Mouse (Mus musculus) embryonic facial prominence, embryonic 15.5 days (tissue): ENCODE measurements around the gene Magi1. TPM values are rescaled to one million over a fixed set of nuclear protein-coding genes. Genes with fewer than 3 reads are reported as not detected.

ENCODE experiments used
- ATAC-seq: fragments of 200-750 bp; cut with Nextera tagmentation; 2 replicates; pipeline ENCODE4 v1.8.0; 2017; ENCODE audit warnings: low read depth, moderate TSS enrichment; ENCODE audit not compliant: insufficient number of reproducible peaks, low FRiP score, low TSS enrichment
- H3K27ac ChIP-seq: fragments of 300-500 bp; sonication (generic); replicated peaks from 2 replicates; pipeline ENCODE4 v1.5.1; 2015; ENCODE audit warnings: mild to moderate bottlenecking, inconsistent platforms
- H3K27me3 ChIP-seq: fragments of 300-500 bp; sonication (generic); 2 replicates; pipeline ENCODE4 v1.6.1; 2015; ENCODE audit warnings: inconsistent platforms
- H3K36me3 ChIP-seq: fragments of 300-500 bp; sonication (generic); 2 replicates; pipeline ENCODE4 v1.6.1; 2015; ENCODE audit warnings: mild to moderate bottlenecking, inconsistent platforms
- H3K4me1 ChIP-seq: fragments of 300-500 bp; sonication (generic); 2 replicates; pipeline ENCODE4 v1.6.1; 2015; ENCODE audit warnings: inconsistent platforms
- H3K4me2 ChIP-seq: fragments of 300-500 bp; sonication (generic); replicated peaks from 2 replicates; pipeline ENCODE4 v1.6.1; 2015; ENCODE audit warnings: mild to moderate bottlenecking, inconsistent platforms
- H3K4me3 ChIP-seq: fragments of 300-500 bp; sonication (generic); replicated peaks from 2 replicates; pipeline ENCODE4 v1.5.1; 2015; ENCODE audit warnings: mild to moderate bottlenecking, inconsistent platforms
- H3K9ac ChIP-seq: fragments of 300-500 bp; sonication (generic); 2 replicates; pipeline ENCODE4 v1.6.1; 2015; ENCODE audit warnings: inconsistent platforms
- H3K9me3 ChIP-seq: fragments of 300-500 bp; sonication (generic); replicated peaks from 2 replicates; pipeline ENCODE4 v1.6.1; 2016; ENCODE audit warnings: inconsistent platforms
- WGBS: fragments of 180-500 bp; shearing (Covaris S2); methylation state at CpG from one replicate; pipeline ENCODE4 v1.1.7; 2015; 5-methylcytosine and 5-hydroxymethylcytosine counted together
- polyA plus RNA-seq: library from polyadenylated mRNA; unstranded; fragments of >200 nt; fragmentation: Nextera tagmentation; extraction: Ambion mirVana; gene quantifications from 2 replicates; pipeline ENCODE4 v1.2.1, GENCODE M21; 2015

The Magi1 gene
- polyA plus RNA-seq, 1 experiment from 2014 or later = 8.3 TPM

GRCm38 (mm10) chr6:93946612-93947011 lies 337.1 kb downstream of the Magi1 start:
- no peak for ATAC-seq
- no peak overlapping the region for H3K9ac ChIP-seq
- H3K9me3 ChIP-seq = no peaks in the 10 kb centered on the region
- no peak overlapping the region for H3K4me2 ChIP-seq
- no peaks in the 10 kb centered on the region for H3K27me3 ChIP-seq
- no peaks in the 10 kb centered on the region for H3K36me3 ChIP-seq
- no peak overlapping the region for H3K4me3 ChIP-seq
- H3K4me1 ChIP-seq = no peaks in the 10 kb centered on the region
- WGBS = 77% methylated on average over 2 of the region's 2 CpGs
- H3K27ac ChIP-seq = no peak overlapping the region

DNA sequence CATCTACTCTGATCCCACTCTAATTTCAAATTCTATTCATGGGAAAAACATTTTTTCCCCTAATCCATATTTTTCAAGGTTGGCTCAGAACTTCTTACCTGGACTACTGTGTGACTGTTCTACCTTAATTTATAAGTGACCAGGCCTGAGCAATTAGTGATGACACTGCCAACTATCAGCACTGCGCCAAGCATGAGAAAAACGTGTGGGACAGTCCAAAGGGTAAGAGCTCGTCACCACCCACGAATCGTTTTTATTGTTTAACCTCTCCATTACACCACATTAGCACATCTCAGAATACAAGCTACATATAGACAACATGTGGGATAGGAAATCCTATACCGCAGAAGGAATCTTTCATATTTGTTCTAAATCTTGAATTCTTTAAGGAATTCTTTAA lies 347.4 kb downstream of the Magi1 start:
- H3K4me3 ChIP-seq = no peak overlapping the region
- no peaks in the 10 kb centered on the region for H3K27me3 ChIP-seq
- H3K4me1 ChIP-seq = no peaks in the 10 kb centered on the region
- no peak overlapping the region for H3K9ac ChIP-seq
- no peak overlapping the region for H3K4me2 ChIP-seq
- no peaks in the 10 kb centered on the region for H3K36me3 ChIP-seq
- no peak overlapping the region for H3K27ac ChIP-seq
- no peak for ATAC-seq
- WGBS = 69% methylated on average over 6 of the region's 6 CpGs
- H3K9me3 ChIP-seq = no peaks in the 10 kb centered on the region

GRCm38 (mm10) chr6:93935793-93936192 lies 347.9 kb downstream of the Magi1 start:
- 82% methylated on average over 4 of the region's 4 CpGs for WGBS
- no peaks in the 10 kb centered on the region for H3K36me3 ChIP-seq
- no peak overlapping the region for H3K9ac ChIP-seq
- H3K27ac ChIP-seq = no peak overlapping the region
- no peak overlapping the region for H3K4me2 ChIP-seq
- H3K4me3 ChIP-seq = no peak overlapping the region
- no peaks in the 10 kb centered on the region for H3K9me3 ChIP-seq
- H3K4me1 ChIP-seq = no peaks in the 10 kb centered on the region
- no peak; the same call in 1 of the 2 replicates for ATAC-seq
- no peaks in the 10 kb centered on the region for H3K27me3 ChIP-seq

GRCm38 (mm10) chr6:93934700-93935099 lies 349.0 kb downstream of the Magi1 start:
- Histone ChIP-seq H3K9me3 (no peaks in the 10 kb centered on the region), H3K36me3 (no peaks in the 10 kb centered on the region), H3K27me3 (no peaks in the 10 kb centered on the region), H3K4me1 (no peaks in the 10 kb centered on the region), H3K9ac (no peak overlapping the region), H3K4me2 (no peak overlapping the region), H3K27ac (no peak overlapping the region), H3K4me3 (no peak overlapping the region)
- 84% methylated on average over 2 of the region's 2 CpGs for WGBS
- no peak for ATAC-seq

DNA sequence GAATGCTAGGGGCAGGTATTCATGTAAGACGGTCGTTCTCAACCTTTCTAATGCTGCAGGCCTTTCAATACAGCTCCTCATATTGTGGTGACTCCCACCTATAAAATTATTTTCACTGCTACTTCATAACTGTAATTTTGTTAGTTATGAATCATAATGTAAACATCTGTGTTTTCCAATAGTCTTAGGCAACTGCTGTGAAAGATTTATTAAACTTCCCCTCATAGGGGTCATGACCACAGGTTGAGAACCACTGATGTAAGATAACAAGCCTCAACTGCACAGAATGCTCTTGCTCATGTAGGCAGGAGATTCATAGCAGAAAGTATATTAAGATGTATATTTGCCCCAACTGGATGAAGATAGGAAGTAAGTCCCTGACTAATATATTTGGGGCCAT lies 359.1 kb downstream of the Magi1 start:
- Histone ChIP-seq H3K36me3 (no peaks in the 10 kb centered on the region), H3K9me3 (no peaks in the 10 kb centered on the region), H3K4me1 (peaks cover 5% of the 10 kb centered on the region; the same call in 1 of the 2 replicates), H3K4me2 (no peak overlapping the region), H3K9ac (no peak overlapping the region), H3K4me3 (no peak overlapping the region), H3K27ac (no peak overlapping the region), H3K27me3 (no peaks in the 10 kb centered on the region)
- 78% methylated on average over 2 of the region's 2 CpGs for WGBS
- ATAC-seq = no peak

DNA sequence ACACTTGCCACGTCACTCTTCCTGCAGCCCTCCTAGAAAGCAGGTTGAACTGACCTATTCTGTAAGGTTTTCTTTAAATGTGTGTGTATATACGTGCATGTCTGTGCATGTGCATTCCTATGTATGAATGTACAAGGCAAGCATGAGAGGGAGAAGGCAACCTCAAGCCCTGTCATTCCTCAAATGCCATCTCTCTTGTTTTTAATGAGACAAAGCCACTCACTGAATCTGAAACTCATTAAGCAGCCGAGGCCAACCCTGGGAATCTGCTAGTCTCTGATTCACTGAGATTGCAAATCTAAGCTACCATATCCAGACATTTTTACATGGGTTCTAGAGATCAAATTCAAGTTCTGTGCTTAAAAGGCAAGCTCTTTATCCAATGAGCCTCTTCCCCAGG lies 359.7 kb downstream of the Magi1 start:
- no peak overlapping the region for H3K9ac ChIP-seq
- no peak overlapping the region for H3K27ac ChIP-seq
- no peaks in the 10 kb centered on the region for H3K9me3 ChIP-seq
- ATAC-seq = no peak
- 38% methylated on average over 3 of the region's 3 CpGs for WGBS
- no peak overlapping the region for H3K4me2 ChIP-seq
- no peaks in the 10 kb centered on the region for H3K27me3 ChIP-seq
- H3K4me3 ChIP-seq = no peak overlapping the region
- H3K36me3 ChIP-seq = no peaks in the 10 kb centered on the region
- peaks cover 5% of the 10 kb centered on the region; the same call in 1 of the 2 replicates for H3K4me1 ChIP-seq

GRCm38 (mm10) chr6:93923351-93923750 lies 360.4 kb downstream of the Magi1 start:
- 67% methylated on average over 5 of the region's 5 CpGs for WGBS
- Histone ChIP-seq H3K27ac (no peak overlapping the region), H3K27me3 (no peaks in the 10 kb centered on the region), H3K9ac (no peak overlapping the region), H3K4me1 (peaks cover 5% of the 10 kb centered on the region; the same call in 1 of the 2 replicates), H3K4me2 (no peak overlapping the region), H3K36me3 (no peaks in the 10 kb centered on the region), H3K4me3 (no peak overlapping the region), H3K9me3 (no peaks in the 10 kb centered on the region)
- no peak for ATAC-seq

- Histone ChIP-seq H3K27me3 (no peaks in the 10 kb centered on the region), H3K4me1 (peaks cover 5% of the 10 kb centered on the region; the same call in 1 of the 2 replicates), H3K27ac (no peak overlapping the region), H3K4me2 (no peak overlapping the region), H3K9me3 (no peaks in the 10 kb centered on the region), H3K4me3 (no peak overlapping the region), H3K9ac (no peak overlapping the region), H3K36me3 (no peaks in the 10 kb centered on the region)
- WGBS = 83% methylated on average over 7 of the region's 7 CpGs
- no peak for ATAC-seq
Measured at GRCm38 (mm10) chr6:93922931-93923330, 360.8 kb downstream of the Magi1 start.

GRCm38 (mm10) chr6:93913226-93913861 lies 370.4 kb downstream of the Magi1 start:
- no peaks in the 10 kb centered on the region for H3K27me3 ChIP-seq
- peak; percentile 5; the same call in 1 of the 2 replicates for ATAC-seq
- 4% methylated on average over 22 of the region's 22 CpGs for WGBS

DNA sequence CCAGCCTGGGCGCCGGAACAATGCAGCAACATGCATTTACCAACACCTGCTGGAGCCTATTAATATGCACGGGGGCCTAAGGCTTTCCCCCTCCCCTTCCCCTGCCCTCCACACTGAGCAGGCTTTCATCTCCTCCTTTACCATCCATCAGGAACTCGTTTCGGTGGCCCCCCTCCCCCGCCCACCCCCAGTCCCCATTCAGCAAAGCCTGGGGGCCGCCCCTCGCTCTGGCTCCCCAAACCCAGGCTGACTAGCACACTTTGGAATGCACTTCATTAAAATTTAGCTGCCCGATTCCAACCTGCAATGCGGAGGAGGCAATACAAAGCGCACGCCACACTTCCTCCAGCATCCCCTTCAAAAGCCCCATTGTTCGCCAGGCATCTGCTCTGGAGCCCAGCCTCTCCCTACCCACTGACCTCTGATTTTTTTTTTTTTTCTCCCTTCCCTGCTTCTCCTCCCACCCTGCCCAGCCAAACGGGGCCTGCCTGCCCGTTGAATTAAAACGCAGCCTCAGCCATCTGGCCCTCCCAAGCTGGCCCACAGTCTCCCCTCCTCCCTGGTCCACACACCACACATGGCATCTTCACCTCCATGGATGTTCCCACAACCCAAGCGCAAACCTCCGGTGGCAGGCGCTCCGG lies 371.0 kb downstream of the Magi1 start:
- WGBS = 2% methylated on average over 20 of the region's 20 CpGs
- 0 out of 2 replicates have a peak overlapping the region, but pooled peaks have one; percentile 6 for H3K9ac ChIP-seq
- no peaks in the 10 kb centered on the region for H3K36me3 ChIP-seq
- H3K27ac ChIP-seq = peak overlapping the region; percentile 76
- peak overlapping the region; percentile 66 for H3K4me2 ChIP-seq
- no peaks in the 10 kb centered on the region for H3K27me3 ChIP-seq
- peaks cover 21% of the 10 kb centered on the region for H3K4me1 ChIP-seq
- H3K4me3 ChIP-seq = peak overlapping the region; percentile 37
- ATAC-seq = peak; percentile 81
- H3K9me3 ChIP-seq = no peaks in the 10 kb centered on the region

More at GRCm38 (mm10) chr6:93913226-93913861, 370.4 kb downstream of the Magi1 start:
- peak overlapping the region; percentile 76 for H3K27ac ChIP-seq
- H3K4me1 ChIP-seq = peaks cover 21% of the 10 kb centered on the region
- peak overlapping the region; percentile 6; the same call in 1 of the 2 replicates for H3K9ac ChIP-seq
- no peaks in the 10 kb centered on the region for H3K36me3 ChIP-seq
- peak overlapping the region; percentile 37 for H3K4me3 ChIP-seq
- H3K4me2 ChIP-seq = peak overlapping the region; percentile 66
- H3K9me3 ChIP-seq = no peaks in the 10 kb centered on the region

- ATAC-seq = no peak
- peak overlapping the region; percentile 66 for H3K4me2 ChIP-seq
- WGBS = 20% methylated on average over 8 of the region's 8 CpGs
- no peaks in the 10 kb centered on the region for H3K9me3 ChIP-seq
- peak overlapping the region; percentile 37 for H3K4me3 ChIP-seq
- peaks cover 21% of the 10 kb centered on the region for H3K4me1 ChIP-seq
- H3K9ac ChIP-seq = no peak overlapping the region
- H3K36me3 ChIP-seq = no peaks in the 10 kb centered on the region
- H3K27me3 ChIP-seq = no peaks in the 10 kb centered on the region
- peak overlapping the region; percentile 76 for H3K27ac ChIP-seq
Measured at GRCm38 (mm10) chr6:93912003-93912581, 371.6 kb downstream of the Magi1 start.
